Mouse (Mus musculus): Measurements from ENCODE around the gene Rnpepl1.

DNA sequence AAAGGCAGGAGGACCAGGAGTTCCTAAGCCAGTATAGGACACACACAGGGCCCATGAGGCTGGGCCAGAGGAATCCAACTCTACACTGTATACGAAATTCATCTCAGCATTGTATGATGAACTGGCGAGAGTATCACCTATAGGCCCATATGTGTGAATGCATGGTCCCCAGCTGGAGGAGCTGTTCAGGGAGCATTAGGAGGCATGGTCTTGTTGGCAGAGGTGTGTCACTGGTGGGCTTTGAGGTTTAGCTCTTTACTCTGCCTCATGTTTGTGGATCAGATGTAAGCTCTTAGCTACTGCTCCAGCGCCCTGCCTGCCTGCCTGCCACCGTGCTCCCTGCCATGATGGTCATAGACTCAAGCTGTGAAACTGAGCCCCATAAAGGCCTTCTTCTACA is 47.3 kb upstream of the Rnpepl1 start:
- no peak for TF ChIP-seq CTCF (conservative IDR thresholded peaks at IDR 0.05; ENCODE audit: low read length)
- no peak for TF ChIP-seq POU5F1 (IDR thresholded peaks at IDR 0.05; ENCODE audit: borderline replicate concordance, low read length)
- no peak for TF ChIP-seq NANOG (IDR thresholded peaks at IDR 0.05; ENCODE audit: borderline replicate concordance, low read length)
